Mouse (Mus musculus) olfactory bulb, adult 2 months (tissue): ENCODE results near the gene Atg14. TPM values are rescaled to one million over a fixed set of nuclear protein-coding genes. Genes with fewer than 3 reads are reported as not detected.

Source experiments
- H3K27ac ChIP-seq: fragments of 200-500 bp; 2 replicates; pipeline ENCODE4 v1.5.1; 2012; ENCODE audit warnings: low read depth, low read length; ENCODE audit not compliant: insufficient read depth
- H3K4me1 ChIP-seq: fragments of 200-500 bp; 2 replicates; pipeline ENCODE4 v1.6.1; 2012; ENCODE audit warnings: low read length; ENCODE audit not compliant: control insufficient read depth, insufficient read depth
- H3K4me3 ChIP-seq: fragments of 200-500 bp; 2 replicates; pipeline ENCODE4 v1.5.1; 2012; ENCODE audit warnings: mild to moderate bottlenecking, low read depth, low read length, moderate library complexity; ENCODE audit not compliant: insufficient read depth
- CTCF ChIP-seq: fragments of 200-500 bp; IDR thresholded peaks from 2 replicates; pipeline ENCODE4 v1.5.1; 2012; ENCODE audit warnings: low read depth, mild to moderate bottlenecking, low read length, moderate library complexity; ENCODE audit not compliant: insufficient read depth
- POLR2A ChIP-seq: fragments of 200-500 bp; IDR thresholded peaks from 2 replicates; pipeline ENCODE4 v1.6.1; 2012; ENCODE audit warnings: mild to moderate bottlenecking, low read depth, low read length, moderate library complexity; ENCODE audit not compliant: insufficient read depth
- WGBS: fragments of 180-500 bp; shearing (Covaris S2); methylation state at CpG from one replicate; pipeline ENCODE4 v1.1.7; 2018; 5-methylcytosine and 5-hydroxymethylcytosine counted together
- polyA plus RNA-seq: library from polyadenylated mRNA; stranded (reverse); fragments of >200 nt; gene quantifications from 2 replicates; pipeline ENCODE4 v1.2.4, GENCODE M21; 2012; ENCODE audit warnings: low replicate concordance; ENCODE audit not compliant: missing spikeins, insufficient read depth, insufficient read length

The Atg14 gene
- polyA plus RNA-seq, 1 experiment, result not detected

- Histone ChIP-seq H3K4me1 (peaks cover 16% of the 10 kb centered on the region; the same call in 1 of the 2 replicates), H3K27ac (no peak overlapping the region), H3K4me3 (no peak overlapping the region)
- no peak for TF ChIP-seq CTCF
- no peak for TF ChIP-seq POLR2A
- WGBS, result 89% methylated on average over 3 of the region's 3 CpGs
Measured at GRCm38 (mm10) chr14:47504036-47504435, 66.4 kb downstream of the Atg14 start.

GRCm38 (mm10) chr14:47498632-47499031, 71.8 kb downstream of the Atg14 start:
- no peak overlapping the region for H3K4me3 ChIP-seq
- WGBS, result 66% methylated on average over 5 of the region's 5 CpGs
- no peak for TF ChIP-seq CTCF
- H3K27ac ChIP-seq, result no peak overlapping the region
- peaks cover 3% of the 10 kb centered on the region; the same call in 1 of the 2 replicates for H3K4me1 ChIP-seq

- 87% methylated on average over 3 of the region's 3 CpGs for WGBS
- H3K4me1 ChIP-seq, result peaks cover 3% of the 10 kb centered on the region; the same call in 1 of the 2 replicates
- H3K4me3 ChIP-seq, result no peak overlapping the region
- H3K27ac ChIP-seq, result no peak overlapping the region
- TF ChIP-seq CTCF (no peak), POLR2A (no peak)
Measured at GRCm38 (mm10) chr14:47497166-47497565, 73.3 kb downstream of the Atg14 start.

- TF ChIP-seq CTCF (no peak), POLR2A (no peak)
- Histone ChIP-seq H3K27ac (no peak overlapping the region), H3K4me3 (no peak overlapping the region), H3K4me1 (peaks cover 3% of the 10 kb centered on the region; the same call in 1 of the 2 replicates)
- WGBS, result 100% methylated on average over 3 of the region's 3 CpGs
Measured at GRCm38 (mm10) chr14:47495951-47496350, 74.5 kb downstream of the Atg14 start.

GRCm38 (mm10) chr14:47493592-47494361, 76.7 kb downstream of the Atg14 start:
- Histone ChIP-seq H3K27ac (no peak overlapping the region), H3K4me1 (peaks cover 8% of the 10 kb centered on the region), H3K4me3 (no peak overlapping the region)
- WGBS, result 96% methylated on average over 2 of the region's 2 CpGs
- TF ChIP-seq POLR2A, result no peak
- no peak for TF ChIP-seq CTCF

Other genes with a start within 250 kb of the Atg14 start
- not detected in 2 replicates for gene Lgals3, start 202.9 kb downstream of the Atg14 start, polyA plus RNA-seq
- not detected in 2 replicates for gene Dlgap5, start 152.2 kb downstream of the Atg14 start, polyA plus RNA-seq
- gene Fbxo34, start 120.2 kb downstream of the Atg14 start, polyA plus RNA-seq, result not detected in 2 replicates
- 77.8 TPM in 1 of 2 replicates, not detected in the other for gene Ktn1, start 77.8 kb upstream of the Atg14 start, polyA plus RNA-seq